Mouse (Mus musculus) T-cell, adult 2 months (primary cell): ENCODE measurements around the gene Mr1.

Experiments used
- DNase-seq: peaks from one replicate; pipeline ENCODE4 v3.0.0; 2022; ENCODE audit warnings: low spot score

The Mr1 gene

GRCm38 (mm10) chr1:155093971-155094707 is 52.5 kb downstream of the Mr1 start:
- no peak for DNase-seq

GRCm38 (mm10) chr1:155093145-155093791 is 53.3 kb downstream of the Mr1 start:
- DNase-seq: no peak

- DNase-seq: no peak
These were observed 54.5 kb downstream of the Mr1 start for GRCm38 (mm10) chr1:155091842-155092800.

GRCm38 (mm10) chr1:155091374-155091841 is 55.2 kb downstream of the Mr1 start:
- peak; percentile 38 for DNase-seq

GRCm38 (mm10) chr1:155090736-155091135 is 55.9 kb downstream of the Mr1 start:
- DNase-seq: no peak

- DNase-seq: no peak
These were observed 56.3 kb downstream of the Mr1 start for GRCm38 (mm10) chr1:155090327-155090726.

GRCm38 (mm10) chr1:155088847-155089603 is 57.6 kb downstream of the Mr1 start:
- DNase-seq: no peak

- no peak for DNase-seq
These were observed 58.6 kb downstream of the Mr1 start for GRCm38 (mm10) chr1:155088046-155088445.

GRCm38 (mm10) chr1:155086893-155087292 is 59.7 kb downstream of the Mr1 start:
- DNase-seq: peak; percentile 62

GRCm38 (mm10) chr1:155086416-155086815 is 60.2 kb downstream of the Mr1 start:
- DNase-seq: no peak

- DNase-seq: no peak
These were observed 61.8 kb downstream of the Mr1 start for GRCm38 (mm10) chr1:155084839-155085238.

- DNase-seq: peak; percentile 78
These were observed 63.0 kb downstream of the Mr1 start for GRCm38 (mm10) chr1:155083271-155084265.

GRCm38 (mm10) chr1:155082965-155083268 is 63.7 kb downstream of the Mr1 start:
- peak; percentile 36 for DNase-seq

- DNase-seq: no peak
These were observed 64.3 kb downstream of the Mr1 start for GRCm38 (mm10) chr1:155082158-155082964.

GRCm38 (mm10) chr1:155077675-155078074 is 68.9 kb downstream of the Mr1 start:
- DNase-seq: no peak
